Mouse (Mus musculus) C2C12 (cell line): ENCODE measurements at regions not wholly inside any gene's neighbourhood (a gene's known extent, or its start where the extent isn't known, plus 50 kb on each side); places are given as distances from the start of the nearest gene placed in this dataset.

Experiments
- H3K27me3 ChIP-seq: one replicate; pipeline ENCODE4 v1.6.1; 2011; ENCODE audit not compliant: control insufficient read depth, insufficient read depth, insufficient read length
- H3K36me3 ChIP-seq: one replicate; pipeline ENCODE4 v1.6.1; 2011; ENCODE audit not compliant: control insufficient read depth, insufficient read depth
- H3K4me3 ChIP-seq: one replicate; pipeline ENCODE4 v1.5.1; 2011; ENCODE audit warnings: mild to moderate bottlenecking, control low read depth; ENCODE audit not compliant: poor library complexity, insufficient read depth, severe bottlenecking
- H3K79me2 ChIP-seq: one replicate; pipeline ENCODE4 v1.6.1; 2011; ENCODE audit not compliant: control insufficient read depth, insufficient read depth
- H3K79me3 ChIP-seq: one replicate; pipeline ENCODE4 v1.6.1; 2011; ENCODE audit warnings: low read depth, control low read depth
- H3ac ChIP-seq: one replicate; pipeline ENCODE3; 2011; ENCODE audit warnings: low read depth; ENCODE audit not compliant: control insufficient read depth, insufficient read length
- CEBPB ChIP-seq: IDR thresholded peaks from one replicate; pipeline ENCODE4 v1.6.1; 2011; ENCODE audit warnings: low read depth, mild to moderate bottlenecking, control low read depth, moderate library complexity
- CTCF ChIP-seq: IDR thresholded peaks from one replicate; pipeline ENCODE4 v1.5.1; 2011; ENCODE audit not compliant: control insufficient read depth, insufficient read depth, insufficient read length
- FOSL1 ChIP-seq: IDR thresholded peaks from one replicate; pipeline ENCODE4 v1.8.0; 2011; ENCODE audit warnings: mild to moderate bottlenecking, low read length; ENCODE audit not compliant: poor library complexity, insufficient read depth, severe bottlenecking
- MAX ChIP-seq: IDR thresholded peaks from one replicate; pipeline ENCODE4 v1.6.1; 2011; ENCODE audit warnings: mild to moderate bottlenecking, control low read depth
- MYOD1 ChIP-seq: IDR thresholded peaks from one replicate; pipeline ENCODE4 v1.6.1; 2011; ENCODE audit warnings: low read depth; ENCODE audit not compliant: control insufficient read depth, insufficient read length
- MYOG ChIP-seq: IDR thresholded peaks from one replicate; pipeline ENCODE4 v1.6.1; 2011; ENCODE audit not compliant: control insufficient read depth, insufficient read length; ENCODE audit errors: extremely low read depth
- USF1 ChIP-seq: IDR thresholded peaks from one replicate; pipeline ENCODE4 v1.6.1; 2011; ENCODE audit warnings: low read depth, mild to moderate bottlenecking, control low read depth, moderate library complexity

DNA sequence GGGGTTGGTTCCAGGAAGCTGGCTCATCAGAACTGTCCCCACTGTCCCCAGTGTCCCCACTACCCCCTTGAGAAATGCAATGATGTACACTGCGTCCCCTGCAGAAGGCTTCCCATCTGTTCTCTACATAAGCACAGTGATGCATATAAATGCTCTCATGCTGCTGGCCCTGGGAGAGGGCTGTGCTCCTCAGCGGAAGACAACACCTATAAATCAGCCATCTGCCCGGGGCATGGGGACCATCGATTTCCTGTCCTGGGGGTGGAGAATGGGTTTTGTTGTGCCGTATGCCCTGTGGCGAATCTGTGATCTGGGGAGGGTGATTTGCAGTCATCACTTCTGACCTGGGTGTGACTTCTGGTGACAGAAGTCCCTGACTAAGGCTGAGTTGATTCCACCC lies 174.9 kb upstream of the Sulf2 start:
- no peak overlapping the region for H3K4me3 ChIP-seq
- H3K27me3 ChIP-seq = no peaks in the 10 kb centered on the region
- H3K79me3 ChIP-seq = no peaks in the 10 kb centered on the region
- no peak for TF ChIP-seq CTCF
- TF ChIP-seq USF1 = no peak
- no peak for TF ChIP-seq MYOG
- TF ChIP-seq CEBPB = no peak
- no peak for TF ChIP-seq FOSL1
- no peak for TF ChIP-seq MYOD1
- TF ChIP-seq MAX = no peak
- H3K36me3 ChIP-seq = no peaks in the 10 kb centered on the region
- H3K79me2 ChIP-seq = no peaks in the 10 kb centered on the region
- no peak overlapping the region for H3ac ChIP-seq

DNA sequence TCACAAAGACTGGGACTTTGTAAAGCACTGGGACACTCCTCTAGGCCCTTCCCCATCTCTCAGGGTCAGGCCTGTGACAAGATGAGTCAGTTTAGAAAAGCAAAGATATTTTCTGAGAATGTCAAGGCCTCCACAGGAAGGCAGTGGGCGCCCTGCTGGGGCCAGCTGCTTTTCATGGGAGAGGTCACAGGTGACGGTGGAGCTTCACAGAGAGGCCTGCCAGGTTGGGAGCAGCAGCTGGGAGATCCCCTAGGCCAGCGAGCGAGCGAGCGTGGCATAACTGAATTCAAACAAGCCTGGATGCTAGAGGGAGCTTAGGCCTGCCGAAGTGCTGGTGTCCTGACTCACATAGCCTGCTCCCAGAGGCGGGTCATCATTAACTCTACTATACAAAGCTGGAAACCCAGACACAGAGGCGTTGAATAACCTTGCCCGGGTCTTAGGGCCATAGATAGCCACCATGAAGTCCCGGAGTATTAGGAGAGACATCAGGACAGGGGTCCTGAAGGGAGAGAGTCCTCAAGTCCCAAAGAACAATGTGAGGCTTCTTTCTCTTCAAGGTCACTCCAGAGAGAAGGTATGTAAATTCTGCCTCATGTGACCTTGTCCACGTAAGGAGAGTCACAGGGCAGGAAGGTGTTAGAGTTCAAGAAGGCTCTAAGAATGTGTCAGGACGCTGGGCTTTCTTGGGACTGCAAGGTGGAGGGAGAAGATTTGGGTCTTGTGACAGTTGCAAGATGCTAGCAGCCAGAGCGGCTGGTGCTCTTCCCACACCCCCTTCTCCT lies 174.3 kb upstream of the Sulf2 start:
- Histone ChIP-seq H3K27me3 (no peaks in the 10 kb centered on the region), H3K79me2 (no peaks in the 10 kb centered on the region), H3ac (no peak overlapping the region), H3K36me3 (no peaks in the 10 kb centered on the region), H3K4me3 (no peak overlapping the region), H3K79me3 (no peaks in the 10 kb centered on the region)
- TF ChIP-seq FOSL1 (no peak), CEBPB (no peak), CTCF (no peak), USF1 (no peak), MYOD1 (no peak), MYOG (no peak), MAX (no peak)

DNA sequence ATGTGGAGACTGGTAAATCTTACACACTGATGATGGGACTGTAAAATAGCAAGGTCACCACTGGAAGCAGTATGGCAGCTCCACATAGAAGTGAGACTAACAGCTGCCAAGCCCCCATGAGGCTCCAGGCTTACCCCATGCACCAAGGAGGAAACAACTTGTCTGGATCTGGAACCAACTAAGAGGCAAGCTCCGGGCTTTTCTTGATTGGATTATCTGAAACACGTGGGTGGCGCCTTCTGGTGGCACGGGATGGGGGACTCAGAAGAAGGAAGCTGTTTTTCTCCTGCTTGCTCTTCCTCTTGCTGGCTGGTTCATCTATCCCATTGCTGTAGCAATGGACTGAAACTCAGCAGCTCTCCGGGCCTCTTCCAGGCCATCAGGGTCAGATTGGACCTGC lies 171.5 kb upstream of the Sulf2 start:
- Histone ChIP-seq H3ac (no peak overlapping the region), H3K79me3 (no peaks in the 10 kb centered on the region), H3K79me2 (no peaks in the 10 kb centered on the region), H3K27me3 (no peaks in the 10 kb centered on the region), H3K36me3 (no peaks in the 10 kb centered on the region), H3K4me3 (no peak overlapping the region)
- TF ChIP-seq FOSL1 (no peak), MYOG (no peak), USF1 (no peak), CEBPB (no peak), MAX (no peak), CTCF (no peak), MYOD1 (no peak)

DNA sequence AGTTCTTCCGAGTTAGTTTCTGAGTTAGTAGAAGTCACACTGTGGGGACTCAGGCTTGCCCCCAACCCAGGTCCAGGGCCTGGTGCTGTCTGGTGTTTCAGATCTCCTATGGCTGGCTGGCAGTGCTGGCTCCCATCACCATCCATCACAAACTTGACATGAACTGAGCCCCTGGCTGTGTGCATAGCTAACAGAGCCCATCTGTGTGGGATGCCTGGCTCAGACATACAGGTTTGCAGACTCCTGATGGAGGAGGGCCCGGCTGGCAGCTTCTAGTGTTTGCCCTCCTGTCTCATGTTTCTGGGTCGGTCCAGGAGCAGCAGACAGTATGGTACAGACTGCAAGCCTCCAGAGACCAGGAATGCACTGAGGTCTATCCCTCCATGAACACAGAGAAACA lies 169.5 kb upstream of the Sulf2 start:
- Histone ChIP-seq H3K4me3 (no peak overlapping the region), H3K36me3 (no peaks in the 10 kb centered on the region), H3ac (no peak overlapping the region), H3K79me2 (no peaks in the 10 kb centered on the region), H3K27me3 (no peaks in the 10 kb centered on the region), H3K79me3 (no peaks in the 10 kb centered on the region)
- TF ChIP-seq MAX (no peak), MYOD1 (no peak), CTCF (no peak), MYOG (no peak), CEBPB (no peak), USF1 (no peak), FOSL1 (no peak)

DNA sequence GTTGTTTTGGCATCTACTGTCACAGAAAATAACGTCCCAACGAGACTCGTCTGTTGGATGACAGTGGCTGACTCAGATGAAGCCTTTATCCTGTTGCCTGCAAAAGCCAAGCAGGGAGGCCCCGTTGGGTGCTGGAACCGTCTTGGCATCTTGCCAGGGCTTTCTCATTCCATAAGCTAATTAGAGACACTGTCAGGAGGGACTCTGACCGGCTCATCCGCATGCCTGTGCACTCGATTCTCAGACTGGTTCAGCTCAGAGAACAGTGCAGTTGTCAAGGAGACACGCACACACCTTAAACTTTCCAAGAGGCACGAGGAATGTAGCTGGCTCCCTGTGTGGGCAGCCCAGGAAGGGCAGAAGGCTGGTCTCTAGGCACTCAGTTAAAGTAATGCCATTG lies 169.0 kb upstream of the Sulf2 start:
- Histone ChIP-seq H3ac (no peak overlapping the region), H3K4me3 (no peak overlapping the region), H3K79me3 (no peaks in the 10 kb centered on the region), H3K27me3 (no peaks in the 10 kb centered on the region), H3K79me2 (no peaks in the 10 kb centered on the region), H3K36me3 (no peaks in the 10 kb centered on the region)
- TF ChIP-seq MAX (no peak), USF1 (no peak), CTCF (no peak)

DNA sequence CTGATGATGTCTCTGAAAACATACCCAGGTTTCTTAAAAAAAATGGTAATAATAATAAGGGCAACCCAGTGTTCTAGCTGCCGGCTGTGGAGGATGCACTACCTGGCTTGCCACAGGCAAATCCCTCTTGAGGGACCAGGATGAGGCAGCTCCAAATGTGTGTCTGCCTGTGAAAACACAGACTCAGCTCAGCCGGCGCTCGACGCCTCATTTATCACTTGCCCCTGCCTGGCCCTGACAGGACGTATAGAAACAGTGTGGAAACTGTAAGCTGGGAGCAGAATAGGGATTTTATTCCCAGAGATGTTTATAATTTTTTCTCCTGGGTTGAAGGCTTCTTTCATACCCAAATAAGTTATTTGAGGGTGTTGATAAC lies 167.2 kb upstream of the Sulf2 start:
- no peak for TF ChIP-seq USF1
- no peak for TF ChIP-seq CEBPB
- no peak for TF ChIP-seq CTCF
- no peak for TF ChIP-seq FOSL1
- TF ChIP-seq MYOG = no peak
- no peak for TF ChIP-seq MAX
- no peak for TF ChIP-seq MYOD1
- no peak overlapping the region for H3K4me3 ChIP-seq
- H3K79me2 ChIP-seq = no peaks in the 10 kb centered on the region
- H3ac ChIP-seq = no peak overlapping the region
- H3K79me3 ChIP-seq = no peaks in the 10 kb centered on the region
- no peaks in the 10 kb centered on the region for H3K27me3 ChIP-seq
- H3K36me3 ChIP-seq = no peaks in the 10 kb centered on the region
